Mouse (Mus musculus) adrenal gland, postnatal 36 days (tissue): ENCODE measurements around the gene Nexn. TPM values are rescaled to one million over a fixed set of nuclear protein-coding genes. Genes with fewer than 3 reads are reported as not detected.
A peak's percentile ranks its signal among the peaks of the same experiment; 100 is the strongest.
"Not testable (repeated sequence)": the region's sequence is repeated elsewhere in the genome, so short reads cannot be mapped to it uniquely, and the experiment has no call there.

Experiments used
- DNase-seq, 2 experiments: peaks; one replicate each; pipeline ENCODE4 v3.0.0; 2021; ENCODE audit warnings: mixed read lengths in 1 of 2
- total RNA-seq, 2 experiments: library from RNA; stranded (reverse); gene quantifications; 2 replicates each; pipeline ENCODE4 v1.2.3; 2021

Nexn gene
- total RNA-seq, 2 experiments from 2014 or later: 2.2 to 3.9 TPM

DNA sequence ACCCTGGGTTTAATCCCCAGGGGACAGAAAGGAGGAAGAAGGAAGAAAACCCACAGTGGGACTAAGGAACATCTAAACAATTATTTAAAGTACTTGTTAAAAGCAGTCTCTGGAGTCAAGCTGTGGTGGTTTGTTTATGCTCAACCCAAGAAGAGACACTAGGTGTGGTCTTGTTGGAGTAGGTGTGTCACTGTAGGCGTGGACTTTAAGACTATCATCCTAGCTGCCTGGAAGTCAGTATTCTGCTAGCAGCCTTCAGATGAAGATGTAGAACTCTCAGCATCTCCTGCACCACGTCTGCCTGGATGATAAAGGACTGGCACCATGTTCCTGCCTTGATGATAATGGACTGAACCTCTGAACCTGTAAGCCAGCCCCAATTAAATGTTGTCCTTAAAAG lies 68.9 kb downstream of the Nexn start:
- not testable (repeated sequence) for DNase-seq

- DNase-seq: peak; percentile 90 to 91
These were observed 72.5 kb downstream of the Nexn start for GRCm38 (mm10) chr3:152193635-152194097.

- DNase-seq: no peak
These were observed 73.0 kb downstream of the Nexn start for GRCm38 (mm10) chr3:152193177-152193576.

DNA sequence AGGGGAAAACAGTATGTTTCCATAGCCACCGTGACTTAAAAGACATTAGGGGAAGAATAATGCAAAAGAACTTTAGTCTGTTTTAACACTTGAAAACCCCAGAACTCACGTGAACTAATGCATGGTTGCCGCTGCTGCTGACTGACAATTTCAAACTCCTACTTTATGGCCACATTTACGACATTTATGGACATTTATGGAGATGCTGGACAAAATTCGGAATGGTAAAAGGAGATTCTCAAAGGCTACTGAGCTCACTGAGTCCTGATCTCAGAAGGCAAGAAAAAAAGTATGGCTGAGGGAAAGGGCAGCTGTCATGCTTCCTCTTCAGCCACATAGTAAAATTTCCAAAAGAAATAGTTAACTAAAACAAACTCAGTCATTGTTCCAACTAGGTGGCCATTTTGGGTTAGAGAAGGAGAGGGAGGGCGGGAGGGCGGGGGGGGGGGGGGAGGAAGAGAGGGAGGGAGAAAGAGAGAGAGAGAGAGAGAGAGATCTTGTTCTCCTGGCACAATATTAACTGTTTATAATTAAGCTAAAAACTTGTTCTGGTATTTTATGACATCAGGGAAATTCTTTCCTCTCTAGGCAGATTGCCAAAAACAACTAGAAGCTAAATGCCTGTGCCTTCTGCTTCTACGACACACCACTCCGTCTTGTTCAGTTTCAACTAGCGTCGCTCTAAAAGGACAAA lies 73.8 kb downstream of the Nexn start:
- no peak for DNase-seq

GRCm38 (mm10) chr3:152191791-152192237 lies 74.3 kb downstream of the Nexn start:
- DNase-seq: peak; percentile 40 to 48

DNA sequence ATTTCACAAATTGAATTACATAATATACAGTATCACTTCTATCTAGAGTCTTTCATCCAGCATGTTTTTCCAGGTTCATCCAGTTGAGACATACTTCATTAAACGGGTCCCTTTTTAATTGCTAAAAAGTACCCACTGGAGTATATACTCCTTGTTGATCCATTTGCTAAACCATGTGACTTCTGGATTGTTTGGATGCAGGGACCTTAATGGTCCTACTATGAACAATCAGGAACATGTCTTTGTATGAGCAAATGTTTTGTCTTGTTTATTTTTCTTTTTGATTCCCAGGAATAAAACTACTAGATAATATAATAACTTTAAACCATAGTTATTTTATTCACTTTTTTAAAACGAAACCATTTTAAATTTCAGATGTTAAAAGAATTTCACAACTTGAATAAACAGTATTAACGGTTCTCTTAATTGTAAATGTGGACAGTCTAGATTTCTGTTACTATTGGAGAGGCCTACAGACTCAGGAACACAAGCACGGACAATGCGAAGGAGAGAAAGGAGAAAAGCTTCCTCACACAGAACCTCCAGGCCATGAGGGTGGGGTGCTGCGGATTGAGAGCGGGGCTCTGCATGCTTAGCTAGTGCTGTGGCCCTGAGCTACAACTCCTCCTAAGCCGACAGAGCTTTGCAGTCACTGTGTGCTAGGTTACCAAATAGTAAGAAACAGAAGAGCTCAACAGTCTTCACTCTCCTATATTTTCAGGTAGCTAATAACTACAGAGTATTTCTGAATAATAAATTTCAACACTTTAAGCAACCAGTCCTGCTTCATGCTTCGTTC lies 75.3 kb downstream of the Nexn start:
- peak in 1 of 2 experiments; percentile 24 for DNase-seq

DNA sequence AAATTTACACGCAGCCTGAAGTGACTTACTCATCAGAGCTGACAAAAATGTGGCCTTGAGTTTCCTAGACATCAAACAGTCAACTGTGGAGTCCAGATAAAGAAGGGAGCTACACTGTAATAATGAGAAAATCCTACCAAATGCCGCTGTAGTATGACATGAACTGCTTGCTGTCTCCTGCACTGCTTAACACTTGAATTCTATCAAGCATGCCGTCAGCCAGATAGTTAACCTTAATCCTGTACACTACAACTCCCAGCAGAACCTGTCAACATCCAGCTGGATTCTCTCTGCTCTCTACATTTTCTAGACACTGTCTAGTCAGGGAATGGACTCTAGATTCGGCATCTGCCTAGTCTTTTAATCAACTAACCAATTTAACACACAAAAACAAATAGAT lies 76.8 kb downstream of the Nexn start:
- DNase-seq: no peak

Other genes starting within 250 kb of the Nexn start
- gene Gipc2, start 100.1 kb downstream of the Nexn start, total RNA-seq: 1 to 10 TPM in 1 of 2 experiments, under 1 TPM in 1; 0.79 to 1.3 TPM
- gene Dnajb4, start 56.0 kb downstream of the Nexn start, total RNA-seq: 10 to 100 TPM; 43.4 to 58.1 TPM
- gene Fubp1, start 55.9 kb downstream of the Nexn start, total RNA-seq: 100 to 1,000 TPM; 117 to 140 TPM
- 10 to 100 TPM in 1 of 2 experiments, 1 to 10 TPM in 1; 9.7 to 12.1 TPM for gene Miga1, start 74.1 kb upstream of the Nexn start, total RNA-seq
- 10 to 100 TPM; 84.3 to 95.8 TPM for gene Usp33, start 80.1 kb upstream of the Nexn start, total RNA-seq
- 10 to 100 TPM; 32.7 to 37.6 TPM for gene Zzz3, start 129.1 kb upstream of the Nexn start, total RNA-seq